Mouse (Mus musculus) frontal cortex, adult (tissue): ENCODE measurements at regions not wholly inside any gene's neighbourhood (a gene's known extent, or its start where the extent isn't known, plus 50 kb on each side); places are given as distances from the start of the nearest gene placed in this dataset.

Experiments used
- ATAC-seq: cut with Nextera tagmentation; 2 replicates; pipeline ENCODE4 v1.9.2; 2017; ENCODE audit warnings: mild to moderate bottlenecking, moderate library complexity, mixed read lengths; ENCODE audit not compliant: low TSS enrichment

GRCm38 (mm10) chr1:168861577-168861976, 429.5 kb upstream of the Pbx1 start:
- no peak for ATAC-seq

GRCm38 (mm10) chr1:168823184-168823583, 391.1 kb upstream of the Pbx1 start:
- no peak for ATAC-seq

- no peak for ATAC-seq
Observed at GRCm38 (mm10) chr1:168818381-168818780, 386.3 kb upstream of the Pbx1 start.

- ATAC-seq = no peak
Observed at GRCm38 (mm10) chr1:168807084-168807483, 375.0 kb upstream of the Pbx1 start.

- ATAC-seq = no peak
Observed at GRCm38 (mm10) chr1:168805442-168805841, 373.4 kb upstream of the Pbx1 start.

GRCm38 (mm10) chr1:168801046-168801445, 369.0 kb upstream of the Pbx1 start:
- peak; percentile 96 for ATAC-seq

- ATAC-seq = no peak
Observed at GRCm38 (mm10) chr1:168786731-168787130, 354.7 kb upstream of the Pbx1 start.

- no peak for ATAC-seq
Observed at GRCm38 (mm10) chr1:168783851-168784250, 351.8 kb upstream of the Pbx1 start.

- ATAC-seq = no peak
Observed at GRCm38 (mm10) chr1:168764368-168764895, 332.4 kb upstream of the Pbx1 start.

- no peak for ATAC-seq
Observed at GRCm38 (mm10) chr1:168761095-168761494, 329.0 kb upstream of the Pbx1 start.

GRCm38 (mm10) chr1:168760239-168760638, 328.2 kb upstream of the Pbx1 start:
- no peak for ATAC-seq

- ATAC-seq = no peak
Observed at GRCm38 (mm10) chr1:168758835-168759234, 326.8 kb upstream of the Pbx1 start.

GRCm38 (mm10) chr1:168754196-168754595, 322.1 kb upstream of the Pbx1 start:
- ATAC-seq = no peak

- ATAC-seq = no peak
Observed at GRCm38 (mm10) chr1:168743435-168743834, 311.4 kb upstream of the Pbx1 start.

GRCm38 (mm10) chr1:168738005-168738404, 305.9 kb upstream of the Pbx1 start:
- ATAC-seq = no peak

GRCm38 (mm10) chr1:168737277-168737863, 305.3 kb upstream of the Pbx1 start:
- no peak for ATAC-seq

- no peak for ATAC-seq
Observed at GRCm38 (mm10) chr1:168733066-168733465, 301.0 kb upstream of the Pbx1 start.

GRCm38 (mm10) chr1:168709836-168710235, 277.8 kb upstream of the Pbx1 start:
- ATAC-seq = no peak

GRCm38 (mm10) chr1:168709017-168709681, 277.1 kb upstream of the Pbx1 start:
- ATAC-seq = peak; percentile 91

- ATAC-seq = peak; percentile 77
Observed at GRCm38 (mm10) chr1:168708161-168708865, 276.2 kb upstream of the Pbx1 start.

GRCm38 (mm10) chr1:168697386-168697785, 265.3 kb upstream of the Pbx1 start:
- no peak for ATAC-seq

GRCm38 (mm10) chr1:168686821-168687220, 254.8 kb upstream of the Pbx1 start:
- no peak for ATAC-seq

- no peak for ATAC-seq
Observed at GRCm38 (mm10) chr1:168685147-168685546, 253.1 kb upstream of the Pbx1 start.
